Mouse (Mus musculus) lung, postnatal 0 days (tissue): ENCODE results near the gene Rgs12.

Experiments
- CTCF ChIP-seq: IDR thresholded peaks from 2 replicates; pipeline ENCODE4 v1.5.1; 2016; ENCODE audit warnings: antibody characterized with exemption, mild to moderate bottlenecking
- EP300 ChIP-seq: IDR thresholded peaks from 2 replicates; pipeline ENCODE4 v1.6.1; 2016; ENCODE audit warnings: antibody characterized with exemption, mild to moderate bottlenecking, control low read depth

DNA sequence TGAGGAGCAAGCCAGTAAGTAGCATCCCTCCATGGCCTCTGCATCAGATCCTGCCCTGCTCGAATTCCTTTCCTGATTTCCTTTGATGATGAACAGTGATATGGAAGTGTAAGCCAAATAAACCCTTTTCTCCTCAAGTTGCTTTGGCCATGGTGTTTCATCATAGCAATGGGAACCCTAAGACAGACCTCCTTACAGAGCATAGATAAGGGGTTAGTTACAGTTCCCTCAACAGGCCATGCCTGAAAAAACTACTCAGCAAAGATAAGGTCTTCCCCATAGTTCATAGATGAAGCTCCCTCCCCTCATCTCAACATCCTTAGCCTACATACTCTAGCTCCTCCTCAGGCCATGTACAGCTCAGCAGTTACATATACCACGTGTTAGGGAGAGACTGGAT lies 35.7 kb downstream of the Rgs12 start:
- no peak for TF ChIP-seq EP300
- no peak for TF ChIP-seq CTCF
